ENCODE assay signal across 8 mouse cellular contexts in the genomic region with DNA sequence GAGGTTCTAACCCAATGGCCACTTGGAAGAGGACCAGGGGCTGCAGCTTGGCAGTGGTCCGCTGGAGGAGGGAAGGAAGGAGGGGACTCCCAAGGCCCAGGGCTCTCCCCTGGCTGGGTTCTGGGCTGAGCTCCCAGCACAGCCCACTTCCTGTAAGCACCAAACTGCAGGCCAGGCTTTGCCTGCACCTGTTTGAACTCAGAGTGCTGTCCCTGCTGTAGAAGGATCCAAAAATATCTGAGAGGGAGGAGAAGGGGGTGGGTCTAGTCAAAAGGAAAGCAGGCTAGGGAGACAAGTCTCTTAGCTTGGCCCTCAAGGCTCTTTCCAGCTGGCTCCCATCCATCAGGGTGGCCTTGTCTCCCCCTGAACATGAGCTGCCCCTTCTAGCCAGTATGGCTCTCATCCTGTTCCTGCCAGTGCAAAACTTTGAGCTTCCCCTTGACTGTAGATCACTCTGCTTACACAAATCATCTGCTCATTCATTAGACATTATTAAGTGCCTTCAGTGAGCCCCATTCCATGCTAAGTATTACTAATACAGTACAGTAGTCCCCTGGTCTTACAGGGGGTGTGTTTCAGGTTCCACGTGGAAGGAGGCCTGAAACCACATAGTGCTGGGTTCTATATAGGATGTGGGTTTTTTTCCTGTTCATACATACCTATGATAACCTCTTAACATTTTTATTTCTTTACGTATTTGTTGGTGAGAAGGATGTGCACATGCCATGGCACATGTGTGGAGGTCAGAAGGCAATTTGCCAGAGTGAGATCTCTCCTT. TPM values are rescaled to one million over a fixed set of nuclear protein-coding genes. Genes with fewer than 3 reads are reported as not detected.
DNase-seq lines count a peak whose midpoint lies in the region; ATAC-seq and TF ChIP-seq lines count a peak whose summit lies in the region.

No protein-coding gene starts in this region.

- no peak for TF ChIP-seq CTCF in cortical plate, adult 2 months (IDR thresholded peaks at IDR 0.05; ENCODE audit: extremely low read depth, insufficient read depth, low read length)

- no peak for TF ChIP-seq POLR2A in cortical plate, adult 2 months (IDR thresholded peaks at IDR 0.05; ENCODE audit: extremely low read depth, insufficient read depth, low read length)

- intact Hi-C loops in heart, postnatal 10 days (cut with DNase I): no loop called here
- intact Hi-C loops in left cerebral cortex, postnatal 14 days (cut with DNase I): no loop called here

- no peaks in the 10 kb centered on the region for H3K36me3 ChIP-seq in limb, embryonic 12.5 days
- H3K36me3 ChIP-seq in limb, embryonic 10.5 days: no peaks in the 10 kb centered on the region
- H3K36me3 ChIP-seq in midbrain, embryonic 13.5 days: no peaks in the 10 kb centered on the region

- peak; percentile 68; the same call in 1 of the 2 replicates for ATAC-seq in limb, embryonic 12.5 days (ENCODE audit: insufficient number of reproducible peaks, insufficient read depth, low FRiP score, low TSS enrichment, low read depth)
- no peak for ATAC-seq in midbrain, embryonic 13.5 days

- H3K4me1 ChIP-seq in limb, embryonic 12.5 days (replicated peaks): no peaks in the 10 kb centered on the region; the same call in 1 of the 2 replicates
- H3K4me1 ChIP-seq in limb, embryonic 10.5 days: no peaks in the 10 kb centered on the region
- H3K4me1 ChIP-seq in cortical plate, adult 2 months (ENCODE audit: control insufficient read depth, insufficient read depth, low read length): peaks cover 7% of the 10 kb centered on the region; the same call in 1 of the 2 replicates
- no peaks in the 10 kb centered on the region for H3K4me1 ChIP-seq in midbrain, embryonic 13.5 days (replicated peaks)

- no peak overlapping the region for H3K27ac ChIP-seq in limb, embryonic 12.5 days
- H3K27ac ChIP-seq in limb, embryonic 10.5 days: no peak overlapping the region
- H3K27ac ChIP-seq in cortical plate, adult 2 months (ENCODE audit: insufficient read depth, low read length): peak overlapping the region; percentile 42; the same call in 1 of the 2 replicates
- no peak overlapping the region for H3K27ac ChIP-seq in midbrain, embryonic 13.5 days

- no peaks in the 10 kb centered on the region for H3K27me3 ChIP-seq in limb, embryonic 12.5 days
- no peaks in the 10 kb centered on the region for H3K27me3 ChIP-seq in limb, embryonic 10.5 days (ENCODE audit: low read depth, poor library complexity, severe bottlenecking)
- no peaks in the 10 kb centered on the region for H3K27me3 ChIP-seq in midbrain, embryonic 13.5 days

- H3K9ac ChIP-seq in limb, embryonic 12.5 days (replicated peaks): no peak overlapping the region
- no peak overlapping the region for H3K9ac ChIP-seq in midbrain, embryonic 13.5 days (replicated peaks)

- no peak for DNase-seq in limb, embryonic 10.5 days (ENCODE audit: low spot score)
- DNase-seq in heart, postnatal 10 days: peak; percentile 90 to 91
- DNase-seq in left cerebral cortex, postnatal 14 days (ENCODE audit: low spot score in 2 of 2): peak; percentile 27 to 40
- peak; percentile 68 to 73 for DNase-seq in right cerebral cortex, postnatal 10 days (ENCODE audit: low spot score in 2 of 2)
- DNase-seq in cerebellum, adult 9-10 months: no peak

- no peak overlapping the region for H3K4me2 ChIP-seq in limb, embryonic 12.5 days
- H3K4me2 ChIP-seq in midbrain, embryonic 13.5 days (replicated peaks): no peak overlapping the region

- no peak overlapping the region for H3K4me3 ChIP-seq in limb, embryonic 12.5 days (replicated peaks)
- H3K4me3 ChIP-seq in limb, embryonic 10.5 days: no peak overlapping the region
- H3K4me3 ChIP-seq in cortical plate, adult 2 months (ENCODE audit: insufficient read depth, low read length): no peak overlapping the region
- no peak overlapping the region for H3K4me3 ChIP-seq in midbrain, embryonic 13.5 days (replicated peaks)

- H3K9me3 ChIP-seq in limb, embryonic 12.5 days: no peaks in the 10 kb centered on the region
- H3K9me3 ChIP-seq in limb, embryonic 10.5 days (replicated peaks): no peaks in the 10 kb centered on the region
- H3K9me3 ChIP-seq in midbrain, embryonic 13.5 days: no peaks in the 10 kb centered on the region

- WGBS in limb, embryonic 12.5 days: 73% methylated on average over 3 of the region's 3 CpGs
- 79% methylated on average over 3 of the region's 3 CpGs for whole genome bisulfite sequencing in limb, embryonic 10.5 days
- whole genome bisulfite sequencing in midbrain, embryonic 13.5 days: 84% methylated on average over 3 of the region's 3 CpGs

RNA-seq across cellular contexts. Expression of a gene that starts 28.8 kb away (rescaled TPM):
- 36.9 and 40.7 TPM in 2 replicates for polyA plus RNA-seq in limb, embryonic 12.5 days (2016; fragmentation: Nextera tagmentation; extraction: Ambion mirVana)
- 29.4 and 34.3 TPM in 2 replicates for polyA plus RNA-seq in limb, embryonic 10.5 days (2016; fragmentation: Nextera tagmentation; extraction: Ambion mirVana)
- polyA plus RNA-seq in cortical plate, adult 2 months (2012; rRNA removed): 7.4 and 9.6 TPM in 2 replicates
- total RNA-seq in heart, postnatal 10 days (2021): 1,000 to 10,000 TPM; 1,081 to 1,153 TPM
- total RNA-seq in left cerebral cortex, postnatal 14 days (2021): 10 to 100 TPM; 14.2 to 18.8 TPM
- polyA plus RNA-seq in midbrain, embryonic 13.5 days (2015; fragmentation: Nextera tagmentation; extraction: Ambion mirVana): 20.5 and 21.6 TPM in 2 replicates

RNA-seq across cellular contexts. Expression of a gene that starts 46.8 kb away (rescaled TPM):
- 29.1 and 31.0 TPM in 2 replicates for polyA plus RNA-seq in limb, embryonic 12.5 days (2016; fragmentation: Nextera tagmentation; extraction: Ambion mirVana)
- polyA plus RNA-seq in limb, embryonic 10.5 days (2016; fragmentation: Nextera tagmentation; extraction: Ambion mirVana): 41.4 and 48.5 TPM in 2 replicates
- polyA plus RNA-seq in cortical plate, adult 2 months (2012; rRNA removed): 3.9 and 5.0 TPM in 2 replicates
- total RNA-seq in heart, postnatal 10 days (2021): 1 to 10 TPM; 4.1 to 4.3 TPM
- total RNA-seq in left cerebral cortex, postnatal 14 days (2021): 1 to 10 TPM; 2.8 to 3.1 TPM
- 10.5 and 11.2 TPM in 2 replicates for polyA plus RNA-seq in midbrain, embryonic 13.5 days (2015; fragmentation: Nextera tagmentation; extraction: Ambion mirVana)

Comparison
In these comparisons a context has a peak if more than half of its experiments do, and no peak if none do; other contexts are left out.
1. DNase-seq: peak in heart, postnatal 10 days (2 of 2), left cerebral cortex, postnatal 14 days (2 of 2) and right cerebral cortex, postnatal 10 days (2 of 2); none in limb, embryonic 10.5 days (single experiment) and cerebellum, adult 9-10 months (single experiment).